Mouse (Mus musculus): ENCODE measurements around the gene Baz2b. TPM values are rescaled to one million over a fixed set of nuclear protein-coding genes. Genes with fewer than 3 reads are reported as not detected.

Gene Baz2b
- polyA plus RNA-seq, 1 experiment from 2014 or later: 19.7 TPM

DNA sequence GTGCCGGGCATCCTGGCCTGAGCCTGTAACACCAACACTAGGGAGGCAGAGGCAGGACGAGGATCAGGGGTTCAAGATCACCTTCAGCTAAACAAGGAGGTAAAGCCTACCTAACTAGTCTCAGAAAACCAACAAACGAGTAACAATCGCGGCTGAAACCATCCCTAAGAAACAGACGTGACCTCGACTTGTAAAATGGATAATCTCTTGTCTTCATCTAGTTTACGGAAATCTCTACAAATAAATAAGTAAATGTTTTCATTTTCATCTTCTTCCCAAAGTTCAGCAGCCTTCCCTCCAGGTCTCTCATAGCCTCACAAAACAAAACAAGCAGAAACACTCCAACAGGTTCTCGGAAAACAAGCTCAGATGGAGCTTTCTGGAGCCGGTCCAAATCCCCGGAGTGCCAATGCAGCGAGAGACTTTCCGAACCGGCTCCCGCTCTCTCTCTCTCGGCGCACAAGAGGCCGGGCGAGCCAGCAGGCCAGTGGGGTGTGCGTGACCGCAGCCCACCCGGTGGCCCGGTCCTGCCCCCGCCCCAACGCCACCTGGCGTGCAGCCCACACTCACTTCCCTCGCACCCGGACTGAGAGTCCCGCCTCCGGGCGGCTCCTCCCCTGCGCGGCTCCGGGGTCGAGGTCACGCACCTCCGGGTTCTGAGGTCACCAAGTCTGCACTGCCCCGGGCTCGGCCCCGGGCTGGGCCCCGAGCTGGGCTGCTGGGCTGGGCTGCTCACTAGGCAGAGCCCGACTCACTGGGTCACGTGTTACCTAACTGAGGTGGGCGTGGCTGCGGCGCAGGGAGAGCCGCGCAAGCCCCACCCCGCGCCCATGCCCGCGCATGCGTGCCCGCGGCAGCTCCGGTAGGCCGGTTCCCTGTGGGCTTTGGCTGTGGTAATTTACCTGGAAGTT, 327.6 kb downstream of the Baz2b start, which contains the start of gene Wdsub1:
Gene Wdsub1 (minus strand): TSS at position 761 of the 911 bp plus-strand sequence.
- 3% methylated on average over 57 of the region's 57 CpGs for WGBS (ENCODE audit: insufficient replicate concordance)
- H3K4me2 ChIP-seq (ENCODE audit: low read depth, low read length): peak within 1 kb of the TSS; percentile 74
- H3K9me3 ChIP-seq (ENCODE audit: low read length): no peaks in the 10 kb centered on the region
- TF ChIP-seq CTCF (IDR thresholded peaks at IDR 0.05; ENCODE audit: low read depth) (peak; percentile 52), EP300 (IDR thresholded peaks at IDR 0.05; ENCODE audit: low read depth) (no peak)
- peak; percentile 98 for ATAC-seq
- H3K36me3 ChIP-seq (replicated peaks; ENCODE audit: insufficient read depth, low read length): no peaks in the 10 kb centered on the region
- peak within 1 kb of the TSS; percentile 68 for H3K4me3 ChIP-seq (ENCODE audit: low read depth, low read length)
- H3K27me3 ChIP-seq (ENCODE audit: insufficient read depth, low read length): no peaks in the 10 kb centered on the region
- H3K27ac ChIP-seq (ENCODE audit: low read depth): peak within 1 kb of the TSS; percentile 55
- H3K4me1 ChIP-seq (ENCODE audit: insufficient read depth): peaks cover 7% of the 10 kb centered on the region; the same call in 1 of the 2 replicates
- peak; percentile 95 for DNase-seq
- peak within 1 kb of the TSS; percentile 73 for H3K9ac ChIP-seq (replicated peaks)

DNA sequence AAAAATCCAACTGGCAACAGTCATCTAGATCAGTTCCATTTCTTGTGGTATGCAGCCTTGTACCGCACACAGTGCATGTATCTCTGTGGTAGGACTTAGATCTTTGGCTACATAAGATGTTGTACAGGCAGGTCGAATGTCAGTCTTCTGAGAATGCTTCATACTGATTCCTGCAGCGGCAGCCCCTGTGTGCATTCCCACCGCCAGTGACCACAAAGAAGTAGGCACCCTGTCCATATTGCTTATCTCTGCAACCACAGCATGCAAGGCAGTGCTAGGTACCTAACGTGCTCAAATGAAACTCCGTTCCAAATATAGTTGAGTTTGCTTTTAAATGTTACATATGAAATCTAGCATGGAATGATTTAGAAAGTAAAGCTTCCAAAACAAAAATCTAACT, 328.2 kb downstream of the Baz2b start:
- DNase-seq: no peak
- no peak overlapping the region for H3K27ac ChIP-seq (ENCODE audit: low read depth)
- H3K4me1 ChIP-seq (ENCODE audit: insufficient read depth): peaks cover 7% of the 10 kb centered on the region; the same call in 1 of the 2 replicates
- peak overlapping the region; percentile 73 for H3K9ac ChIP-seq (replicated peaks)
- TF ChIP-seq EP300 (IDR thresholded peaks at IDR 0.05; ENCODE audit: low read depth): no peak
- TF ChIP-seq CTCF (IDR thresholded peaks at IDR 0.05; ENCODE audit: low read depth): no peak
- H3K36me3 ChIP-seq (replicated peaks; ENCODE audit: insufficient read depth, low read length): no peaks in the 10 kb centered on the region
- H3K4me2 ChIP-seq (ENCODE audit: low read depth, low read length): peak overlapping the region; percentile 74
- WGBS (ENCODE audit: insufficient replicate concordance): 28% methylated on average over 6 of the region's 6 CpGs
- ATAC-seq: no peak
- no peaks in the 10 kb centered on the region for H3K9me3 ChIP-seq (ENCODE audit: low read length)
- H3K4me3 ChIP-seq (ENCODE audit: low read depth, low read length): peak overlapping the region; percentile 68
- H3K27me3 ChIP-seq (ENCODE audit: insufficient read depth, low read length): no peaks in the 10 kb centered on the region

DNA sequence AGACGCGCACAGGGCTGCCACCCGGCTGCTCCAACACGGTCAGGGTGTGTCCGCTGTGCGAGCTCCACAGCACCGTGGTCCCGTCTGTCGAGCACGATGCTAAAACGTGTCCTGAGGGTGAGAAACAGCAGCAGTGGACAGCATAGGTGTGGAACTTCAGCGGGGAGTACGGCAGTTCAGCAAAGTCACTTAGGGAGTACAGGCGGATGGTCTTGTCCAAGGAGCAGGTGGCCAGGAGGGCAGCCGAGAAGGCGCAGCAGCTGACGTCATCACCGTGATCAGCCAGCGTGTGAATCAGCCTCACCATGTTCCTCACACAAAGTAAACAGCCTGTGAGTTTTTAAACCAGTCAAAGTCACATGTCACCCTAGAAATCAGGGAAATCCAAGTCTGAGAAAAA, 331.4 kb downstream of the Baz2b start:
- no peak overlapping the region for H3K4me2 ChIP-seq (ENCODE audit: low read depth, low read length)
- DNase-seq: no peak
- H3K9ac ChIP-seq (replicated peaks): no peak overlapping the region
- no peaks in the 10 kb centered on the region for H3K9me3 ChIP-seq (ENCODE audit: low read length)
- no peaks in the 10 kb centered on the region for H3K27me3 ChIP-seq (ENCODE audit: insufficient read depth, low read length)
- TF ChIP-seq EP300 (IDR thresholded peaks at IDR 0.05; ENCODE audit: low read depth) (no peak), CTCF (IDR thresholded peaks at IDR 0.05; ENCODE audit: low read depth) (no peak)
- H3K4me3 ChIP-seq (ENCODE audit: low read depth, low read length): no peak overlapping the region
- no peak for ATAC-seq
- peaks cover 5% of the 10 kb centered on the region; the same call in 1 of the 2 replicates for H3K4me1 ChIP-seq (ENCODE audit: insufficient read depth)
- no peaks in the 10 kb centered on the region; the same call in 1 of the 2 replicates for H3K36me3 ChIP-seq (replicated peaks; ENCODE audit: insufficient read depth, low read length)
- no peak overlapping the region for H3K27ac ChIP-seq (ENCODE audit: low read depth)
- 76% methylated on average over 19 of the region's 19 CpGs for WGBS (ENCODE audit: insufficient replicate concordance)

DNA sequence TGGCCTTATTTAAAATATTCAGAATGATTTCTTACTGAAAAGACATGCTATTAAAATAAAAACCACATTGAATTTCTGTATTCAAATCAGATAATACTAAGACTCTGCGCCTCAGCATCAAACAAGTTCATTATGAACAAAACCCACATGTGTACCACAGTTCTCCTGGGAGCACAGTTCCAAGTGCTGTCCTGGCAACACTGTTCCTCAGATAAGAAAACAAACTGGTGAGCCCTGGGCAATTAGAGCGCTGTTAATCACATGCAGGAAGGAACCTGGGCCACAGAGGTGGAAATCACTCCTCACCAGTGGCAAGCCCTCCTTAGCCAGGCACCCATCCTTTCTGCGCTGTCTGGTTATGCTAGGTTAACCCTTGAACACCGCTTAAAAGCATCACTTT, 332.3 kb downstream of the Baz2b start:
- no peak for DNase-seq
- Histone ChIP-seq H3K27me3 (ENCODE audit: insufficient read depth, low read length) (no peaks in the 10 kb centered on the region), H3K9ac (replicated peaks) (no peak overlapping the region), H3K4me1 (ENCODE audit: insufficient read depth) (peaks cover 5% of the 10 kb centered on the region; the same call in 1 of the 2 replicates), H3K9me3 (ENCODE audit: low read length) (no peaks in the 10 kb centered on the region), H3K27ac (ENCODE audit: low read depth) (no peak overlapping the region), H3K4me3 (ENCODE audit: low read depth, low read length) (no peak overlapping the region), H3K4me2 (ENCODE audit: low read depth, low read length) (no peak overlapping the region), H3K36me3 (replicated peaks; ENCODE audit: insufficient read depth, low read length) (no peaks in the 10 kb centered on the region; the same call in 1 of the 2 replicates)
- ATAC-seq: no peak
- WGBS (ENCODE audit: insufficient replicate concordance): 79% methylated on average over 4 of the region's 4 CpGs
- TF ChIP-seq EP300 (IDR thresholded peaks at IDR 0.05; ENCODE audit: low read depth): no peak
- TF ChIP-seq CTCF (IDR thresholded peaks at IDR 0.05; ENCODE audit: low read depth): no peak

DNA sequence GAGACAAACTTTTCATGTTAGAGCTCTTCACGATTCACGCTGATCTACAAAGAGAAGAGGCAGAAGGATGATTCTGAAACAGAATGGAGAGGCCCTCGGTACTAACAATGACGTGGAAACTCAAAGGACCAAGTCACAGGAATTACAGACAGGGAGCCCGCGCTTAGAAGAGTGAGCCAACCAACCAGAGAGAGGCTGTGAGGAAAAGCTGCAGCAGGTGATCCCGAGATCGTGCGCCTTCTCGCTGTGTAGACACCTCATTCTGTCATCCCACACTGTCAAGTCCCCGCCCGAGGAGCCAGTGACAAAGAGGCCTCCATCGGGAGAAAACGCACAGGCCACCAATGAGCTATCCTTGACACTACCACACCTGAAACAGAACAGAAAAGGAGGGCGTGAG, 333.2 kb downstream of the Baz2b start:
- H3K4me3 ChIP-seq (ENCODE audit: low read depth, low read length): no peak overlapping the region
- no peak overlapping the region for H3K4me2 ChIP-seq (ENCODE audit: low read depth, low read length)
- DNase-seq (no peak), ATAC-seq (no peak)
- H3K27ac ChIP-seq (ENCODE audit: low read depth): no peak overlapping the region
- TF ChIP-seq CTCF (IDR thresholded peaks at IDR 0.05; ENCODE audit: low read depth) (no peak), EP300 (IDR thresholded peaks at IDR 0.05; ENCODE audit: low read depth) (no peak)
- no peaks in the 10 kb centered on the region; the same call in 1 of the 2 replicates for H3K36me3 ChIP-seq (replicated peaks; ENCODE audit: insufficient read depth, low read length)
- no peak overlapping the region for H3K9ac ChIP-seq (replicated peaks)
- no peaks in the 10 kb centered on the region for H3K9me3 ChIP-seq (ENCODE audit: low read length)
- no peaks in the 10 kb centered on the region for H3K27me3 ChIP-seq (ENCODE audit: insufficient read depth, low read length)
- peaks cover 2% of the 10 kb centered on the region; the same call in 1 of the 2 replicates for H3K4me1 ChIP-seq (ENCODE audit: insufficient read depth)
- WGBS (ENCODE audit: insufficient replicate concordance): 84% methylated on average over 15 of the region's 15 CpGs

DNA sequence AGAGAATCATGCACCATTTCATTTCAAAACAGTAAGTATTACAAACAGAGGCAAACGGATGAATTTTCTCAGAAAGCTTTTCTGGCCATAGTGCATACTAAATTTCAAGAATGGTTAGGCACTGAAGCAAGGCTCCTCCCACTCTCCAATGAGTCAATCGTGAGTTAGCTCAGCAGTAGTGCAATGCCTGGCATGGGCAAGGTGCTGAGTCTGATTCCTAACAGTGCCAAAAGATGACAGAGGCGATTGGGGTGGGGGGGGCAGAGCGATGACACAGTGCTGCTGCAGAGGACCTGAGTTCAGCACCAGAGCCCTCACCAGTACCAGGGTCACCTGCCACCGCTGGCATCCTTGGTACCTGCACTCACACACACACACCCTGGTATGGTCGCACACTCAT, 339.1 kb downstream of the Baz2b start:
- 79% methylated on average over 6 of the region's 6 CpGs for WGBS (ENCODE audit: insufficient replicate concordance)
- ATAC-seq: no peak
- Histone ChIP-seq H3K4me1 (ENCODE audit: insufficient read depth) (no peaks in the 10 kb centered on the region), H3K27me3 (ENCODE audit: insufficient read depth, low read length) (no peaks in the 10 kb centered on the region), H3K4me2 (ENCODE audit: low read depth, low read length) (no peak overlapping the region), H3K9me3 (ENCODE audit: low read length) (no peaks in the 10 kb centered on the region), H3K4me3 (ENCODE audit: low read depth, low read length) (no peak overlapping the region), H3K36me3 (replicated peaks; ENCODE audit: insufficient read depth, low read length) (no peaks in the 10 kb centered on the region; the same call in 1 of the 2 replicates), H3K9ac (replicated peaks) (no peak overlapping the region), H3K27ac (ENCODE audit: low read depth) (no peak overlapping the region)
- TF ChIP-seq EP300 (IDR thresholded peaks at IDR 0.05; ENCODE audit: low read depth): no peak
- no peak for TF ChIP-seq CTCF (IDR thresholded peaks at IDR 0.05; ENCODE audit: low read depth)
- no peak for DNase-seq

All from liver, postnatal 0 days (tissue).